ENCODE assay signal across 8 mouse cellular contexts in genomic region chr15:59174246-59174751, GRCm38 (mm10).
DNase-seq lines count a peak whose midpoint lies in the region; ATAC-seq and TF ChIP-seq lines count a peak whose summit lies in the region.

No protein-coding gene starts in this region.

- no peak for TF ChIP-seq POLR2A in cerebellum, adult 2 months (IDR thresholded peaks at IDR 0.05; ENCODE audit: borderline replicate concordance, insufficient read depth, low read length)

- WGBS in cerebellum, adult 2 months: 71% methylated on average over 7 of the region's 7 CpGs
- 49% methylated on average over 7 of the region's 7 CpGs for WGBS in embryonic facial prominence, embryonic 10.5 days
- WGBS in hindbrain, embryonic 12.5 days: 20% methylated on average over 7 of the region's 7 CpGs
- WGBS in midbrain, embryonic 10.5 days: 21% methylated on average over 7 of the region's 7 CpGs
- WGBS in liver, embryonic 12.5 days (ENCODE audit: insufficient replicate concordance): 48% methylated on average over 7 of the region's 7 CpGs

- no peak for TF ChIP-seq CTCF in cerebellum, adult 2 months (IDR thresholded peaks at IDR 0.05; ENCODE audit: borderline replicate concordance, insufficient read depth, low read depth, low read length)

- H3K4me2 ChIP-seq in hindbrain, embryonic 12.5 days (replicated peaks): no peak overlapping the region
- no peak overlapping the region for H3K4me2 ChIP-seq in liver, embryonic 12.5 days

- no peaks in the 10 kb centered on the region for H3K36me3 ChIP-seq in embryonic facial prominence, embryonic 10.5 days (replicated peaks)
- H3K36me3 ChIP-seq in hindbrain, embryonic 12.5 days: no peaks in the 10 kb centered on the region
- H3K36me3 ChIP-seq in midbrain, embryonic 10.5 days: no peaks in the 10 kb centered on the region
- no peaks in the 10 kb centered on the region for H3K36me3 ChIP-seq in liver, embryonic 12.5 days

- peak overlapping the region; percentile 48; the same call in 1 of the 2 replicates for H3K27ac ChIP-seq in cerebellum, adult 2 months (ENCODE audit: insufficient read depth, low read length)
- H3K27ac ChIP-seq in embryonic facial prominence, embryonic 10.5 days (replicated peaks): peak overlapping the region; percentile 61
- H3K27ac ChIP-seq in hindbrain, embryonic 12.5 days: peak overlapping the region; percentile 55
- H3K27ac ChIP-seq in midbrain, embryonic 10.5 days (replicated peaks): peak overlapping the region; percentile 75
- no peak overlapping the region for H3K27ac ChIP-seq in liver, embryonic 12.5 days

- no peaks in the 10 kb centered on the region for H3K27me3 ChIP-seq in cerebellum, adult 2 months (ENCODE audit: control insufficient read depth, insufficient read depth, low read length)
- no peaks in the 10 kb centered on the region for H3K27me3 ChIP-seq in embryonic facial prominence, embryonic 10.5 days (replicated peaks; ENCODE audit: low read depth, poor library complexity, severe bottlenecking)
- H3K27me3 ChIP-seq in hindbrain, embryonic 12.5 days: no peaks in the 10 kb centered on the region
- H3K27me3 ChIP-seq in midbrain, embryonic 10.5 days (ENCODE audit: low read depth, poor library complexity, severe bottlenecking): no peaks in the 10 kb centered on the region
- no peaks in the 10 kb centered on the region for H3K27me3 ChIP-seq in liver, embryonic 12.5 days (replicated peaks)

- no peak overlapping the region for H3K4me3 ChIP-seq in cerebellum, adult 2 months (replicated peaks; ENCODE audit: insufficient read depth, low read depth, low read length)
- H3K4me3 ChIP-seq in embryonic facial prominence, embryonic 10.5 days: no peak overlapping the region
- no peak overlapping the region for H3K4me3 ChIP-seq in hindbrain, embryonic 12.5 days
- no peak overlapping the region for H3K4me3 ChIP-seq in midbrain, embryonic 10.5 days
- no peak overlapping the region for H3K4me3 ChIP-seq in liver, embryonic 12.5 days

- peak; percentile 46; the same call in 1 of the 2 replicates for ATAC-seq in hindbrain, embryonic 12.5 days (ENCODE audit: low FRiP score)
- ATAC-seq in liver, embryonic 12.5 days: no peak

- no peaks in the 10 kb centered on the region for H3K4me1 ChIP-seq in cerebellum, adult 2 months (ENCODE audit: control insufficient read depth, insufficient read depth, low read length)
- H3K4me1 ChIP-seq in embryonic facial prominence, embryonic 10.5 days: peaks cover 15% of the 10 kb centered on the region
- peaks cover 19% of the 10 kb centered on the region for H3K4me1 ChIP-seq in hindbrain, embryonic 12.5 days
- H3K4me1 ChIP-seq in midbrain, embryonic 10.5 days: peaks cover 39% of the 10 kb centered on the region
- H3K4me1 ChIP-seq in liver, embryonic 12.5 days: 0 out of 2 replicates have a peak, but pooled peaks cover 8% of the 10 kb centered on the region

- no peaks in the 10 kb centered on the region for H3K9me3 ChIP-seq in embryonic facial prominence, embryonic 10.5 days
- H3K9me3 ChIP-seq in hindbrain, embryonic 12.5 days (replicated peaks): no peaks in the 10 kb centered on the region
- no peaks in the 10 kb centered on the region for H3K9me3 ChIP-seq in midbrain, embryonic 10.5 days (replicated peaks)
- H3K9me3 ChIP-seq in liver, embryonic 12.5 days (replicated peaks): no peaks in the 10 kb centered on the region

- no peak overlapping the region for H3K9ac ChIP-seq in hindbrain, embryonic 12.5 days
- H3K9ac ChIP-seq in liver, embryonic 12.5 days: no peak overlapping the region

- no peak for DNase-seq in cerebellum, adult 2 months
- no peak for DNase-seq in cerebellum, adult 8-10 months
- DNase-seq in embryonic facial prominence, embryonic 10.5 days (ENCODE audit: low spot score): no peak
- peak; percentile 52 for DNase-seq in midbrain, embryonic 10.5 days (ENCODE audit: low spot score)
- no peak for DNase-seq in cerebellum, postnatal 25 days
- DNase-seq in spleen, postnatal 36 days (ENCODE audit: low spot score in 2 of 2): no peak
